Mouse (Mus musculus) G1E (cell line): ENCODE data around the gene Satb1.

Experiments used
- CTCF ChIP-seq: IDR thresholded peaks from 2 replicates; pipeline ENCODE4 v1.5.1; 2012; ENCODE audit warnings: low read depth, low read length, inconsistent platforms, mixed read lengths
- GATA1 ChIP-seq: IDR thresholded peaks from 2 replicates; pipeline ENCODE4 v1.6.1; 2012; ENCODE audit warnings: borderline replicate concordance, low read length, inconsistent platforms, mixed read lengths
- GATA2 ChIP-seq: IDR thresholded peaks from 2 replicates; pipeline ENCODE4 v1.6.1; 2012; ENCODE audit warnings: low read depth, low read length, inconsistent platforms, borderline replicate concordance
- POLR2AphosphoS5 ChIP-seq: IDR thresholded peaks from 2 replicates; pipeline ENCODE4 v1.6.1; 2012; ENCODE audit warnings: low read depth, low read length, inconsistent platforms; ENCODE audit not compliant: insufficient replicate concordance
- TAL1 ChIP-seq: conservative IDR thresholded peaks from 2 replicates; pipeline ENCODE4 v1.6.1; 2012; ENCODE audit warnings: low read depth, low read length, inconsistent platforms, mixed read lengths

DNA sequence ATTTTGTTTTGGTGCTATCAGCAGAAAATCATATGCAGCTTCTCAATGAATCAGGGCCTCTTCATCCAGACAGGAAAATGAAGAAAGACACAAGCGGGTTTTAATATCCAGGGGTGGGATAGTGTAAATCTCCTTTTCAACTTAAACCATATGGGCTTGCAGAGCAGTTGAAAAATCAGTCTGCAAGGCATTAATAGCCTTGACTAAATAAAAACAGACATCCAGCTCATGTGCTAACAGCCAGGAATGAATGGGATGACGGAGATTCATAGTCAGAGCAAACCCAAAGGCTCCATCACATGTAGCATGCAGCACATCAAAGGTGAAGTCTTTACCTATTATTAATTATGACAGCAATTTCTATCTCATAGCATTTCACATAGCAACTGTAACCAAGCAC is 142.6 kb downstream of the Satb1 start:
- no peak for TF ChIP-seq CTCF
- TF ChIP-seq GATA1: no peak
- TF ChIP-seq TAL1: no peak
- no peak for TF ChIP-seq GATA2
- TF ChIP-seq POLR2AphosphoS5: no peak
